Mouse (Mus musculus) erythroblast, embryonic 14.5 days (primary cell): ENCODE results near the gene Mtcl1.

Experiments used
- GATA1 ChIP-seq: IDR thresholded peaks from 2 replicates; pipeline ENCODE4 v1.6.1; 2012; ENCODE audit warnings: low read length, inconsistent platforms, mixed read lengths
- TAL1 ChIP-seq: IDR thresholded peaks from 3 replicates; pipeline ENCODE4 v1.6.1; 2012; ENCODE audit warnings: low read length, inconsistent platforms, mixed read lengths

DNA sequence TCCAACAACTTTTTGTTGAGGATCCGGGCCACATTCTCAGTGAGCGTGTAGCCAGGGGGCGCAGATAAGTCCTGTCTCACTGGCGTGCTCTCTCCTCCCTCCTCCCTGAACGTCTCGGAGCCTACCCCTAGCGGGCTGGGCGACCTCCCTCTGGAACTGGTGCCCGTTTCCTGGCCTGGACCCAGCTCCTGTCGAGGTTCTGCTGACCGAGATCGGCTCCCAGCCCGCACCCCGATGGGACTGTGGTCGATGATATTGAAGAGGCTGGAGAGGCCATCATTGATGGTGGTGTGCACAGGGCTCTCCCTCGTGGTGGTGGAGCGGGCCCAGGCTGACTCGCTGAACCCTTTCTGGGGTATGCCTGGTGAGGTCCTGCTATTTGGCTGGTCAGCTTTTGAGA, 106.6 kb downstream of the Mtcl1 start:
- TF ChIP-seq GATA1 (no peak), TAL1 (no peak)
